Mouse (Mus musculus) forebrain, embryonic 15.5 days (tissue): Measurements from ENCODE around the gene Tyw1. TPM values are rescaled to one million over a fixed set of nuclear protein-coding genes. Genes with fewer than 3 reads are reported as not detected.

ENCODE experiments used
- ATAC-seq: fragments of 200-750 bp; cut with Nextera tagmentation; replicated peaks from 2 replicates; pipeline ENCODE4 v1.8.0; 2017; ENCODE audit warnings: mild to moderate bottlenecking, moderate TSS enrichment, moderate library complexity
- H3K27ac ChIP-seq: fragments of 300-500 bp; sonication (generic); replicated peaks from 2 replicates; pipeline ENCODE4 v1.5.1; 2015; ENCODE audit warnings: mild to moderate bottlenecking, inconsistent platforms
- H3K27me3 ChIP-seq: fragments of 300-500 bp; sonication (generic); 2 replicates; pipeline ENCODE4 v1.6.1; 2015; ENCODE audit warnings: inconsistent platforms
- H3K36me3 ChIP-seq: fragments of 300-500 bp; sonication (generic); 2 replicates; pipeline ENCODE4 v1.6.1; 2015; ENCODE audit warnings: mild to moderate bottlenecking, inconsistent platforms
- H3K4me1 ChIP-seq: fragments of 300-500 bp; sonication (generic); 2 replicates; pipeline ENCODE4 v1.6.1; 2015; ENCODE audit warnings: inconsistent platforms
- H3K4me2 ChIP-seq: fragments of 300-500 bp; sonication (generic); replicated peaks from 2 replicates; pipeline ENCODE4 v1.6.1; 2015; ENCODE audit warnings: mild to moderate bottlenecking, inconsistent platforms
- H3K4me3 ChIP-seq: fragments of 300-500 bp; sonication (generic); 2 replicates; pipeline ENCODE4 v1.5.1; 2015; ENCODE audit warnings: mild to moderate bottlenecking, inconsistent platforms
- H3K9ac ChIP-seq: fragments of 300-500 bp; sonication (generic); replicated peaks from 2 replicates; pipeline ENCODE4 v1.6.1; 2015; ENCODE audit warnings: mild to moderate bottlenecking, inconsistent platforms
- H3K9me3 ChIP-seq: fragments of 300-500 bp; sonication (generic); 2 replicates; pipeline ENCODE4 v1.6.1; 2016; ENCODE audit warnings: inconsistent platforms
- WGBS: fragments of 180-500 bp; shearing (Covaris S2); methylation state at CpG from one replicate; pipeline ENCODE4 v1.1.7; 2015; ENCODE audit warnings: mixed read lengths; 5-methylcytosine and 5-hydroxymethylcytosine counted together
- polyA plus RNA-seq: library from polyadenylated mRNA; unstranded; fragments of >200 nt; fragmentation: Nextera tagmentation; extraction: Ambion mirVana; gene quantifications from 2 replicates; pipeline ENCODE4 v1.2.1, GENCODE M21; 2015

The Tyw1 gene
- polyA plus RNA-seq, 1 experiment from 2014 or later: 24.8 TPM

DNA sequence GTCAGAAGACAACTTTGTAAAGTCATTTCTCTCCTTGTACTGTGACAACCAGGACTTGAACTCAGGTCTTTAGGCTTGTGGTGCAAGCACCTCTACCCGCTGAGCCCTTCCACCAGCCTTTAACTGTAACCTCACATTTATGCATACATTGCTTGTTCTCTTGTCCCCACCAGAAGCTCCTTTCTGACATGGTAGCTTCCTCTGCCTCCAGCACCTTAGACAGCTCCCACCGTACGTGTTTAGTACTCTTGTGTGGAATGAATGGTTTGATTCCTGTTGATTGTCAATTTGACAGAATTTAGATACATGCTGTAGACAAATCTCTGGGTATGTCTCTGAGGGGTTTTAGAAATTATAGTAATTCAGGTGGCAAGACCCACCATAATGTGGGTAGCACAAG, 108.4 kb downstream of the Tyw1 start:
- no peak overlapping the region for H3K27ac ChIP-seq

DNA sequence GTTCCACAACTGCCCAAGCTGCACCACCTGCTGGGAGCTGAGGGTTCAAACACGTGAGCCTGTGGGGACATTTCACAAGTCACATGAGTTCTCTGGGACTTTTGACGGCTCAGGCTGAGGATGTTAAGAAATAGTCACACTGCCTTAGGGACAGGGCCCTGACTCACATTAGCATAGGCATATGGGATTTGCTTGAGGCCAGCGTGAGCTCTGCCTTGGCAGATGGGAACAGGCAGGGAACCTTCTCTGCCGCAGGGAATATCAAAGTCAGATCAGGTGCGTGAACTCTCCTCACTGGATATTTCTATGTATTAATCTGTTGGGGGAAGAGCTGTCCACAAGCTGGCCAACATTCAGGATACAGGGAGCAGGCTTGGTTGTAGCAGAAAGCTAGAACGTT, 112.8 kb downstream of the Tyw1 start:
- Histone ChIP-seq H3K27ac (no peak overlapping the region), H3K9me3 (no peaks in the 10 kb centered on the region), H3K36me3 (no peaks in the 10 kb centered on the region), H3K4me1 (no peaks in the 10 kb centered on the region), H3K9ac (no peak overlapping the region), H3K4me3 (no peak overlapping the region), H3K4me2 (no peak overlapping the region), H3K27me3 (no peaks in the 10 kb centered on the region)
- ATAC-seq: no peak
- WGBS: 83% methylated on average over 6 of the region's 6 CpGs

More for the DNA sequence above, 108.4 kb downstream of the Tyw1 start:
- WGBS: 68% methylated on average over 3 of the region's 3 CpGs
- Histone ChIP-seq H3K4me2 (no peak overlapping the region), H3K36me3 (no peaks in the 10 kb centered on the region), H3K4me3 (no peak overlapping the region), H3K27me3 (no peaks in the 10 kb centered on the region), H3K9me3 (no peaks in the 10 kb centered on the region), H3K4me1 (no peaks in the 10 kb centered on the region), H3K9ac (no peak overlapping the region)
- no peak for ATAC-seq

- ATAC-seq: no peak
- no peaks in the 10 kb centered on the region for H3K36me3 ChIP-seq
- 63% methylated on average over 11 of the region's 11 CpGs for WGBS
- H3K27me3 ChIP-seq: no peaks in the 10 kb centered on the region
- no peak within 1 kb of the TSS for H3K27ac ChIP-seq
- H3K9ac ChIP-seq: no peak within 1 kb of the TSS
- no peaks in the 10 kb centered on the region for H3K9me3 ChIP-seq
- no peak within 1 kb of the TSS for H3K4me3 ChIP-seq
- H3K4me1 ChIP-seq: no peaks in the 10 kb centered on the region
- no peak within 1 kb of the TSS for H3K4me2 ChIP-seq
Observed at GRCm38 (mm10) chr5:130369237-130369636, 113.8 kb downstream of the Tyw1 start, which contains the start of gene Caln1. Gene Caln1 (plus strand): TSS chr5:130369455.

DNA sequence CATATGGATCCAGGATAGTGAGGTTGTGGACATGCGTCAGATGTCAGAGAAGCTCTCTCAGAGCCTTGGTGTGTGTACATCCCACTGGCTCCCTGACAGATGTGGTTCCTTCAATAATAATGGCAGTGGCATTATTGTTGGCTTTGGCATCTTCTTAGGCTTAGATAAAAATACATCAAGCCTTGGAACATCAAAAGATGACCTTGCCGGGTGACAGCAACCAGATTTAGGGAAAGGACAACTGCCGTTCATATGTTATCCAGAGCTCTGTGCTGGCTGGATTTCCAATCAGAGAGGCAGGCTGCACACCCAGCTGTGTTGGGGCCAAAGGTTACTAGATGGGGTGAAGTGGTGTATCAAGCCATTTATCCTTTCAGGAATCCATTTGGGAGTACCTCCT, 120.0 kb downstream of the Tyw1 start:
- H3K27me3 ChIP-seq: no peaks in the 10 kb centered on the region
- no peak overlapping the region for H3K4me3 ChIP-seq
- H3K27ac ChIP-seq: no peak overlapping the region
- H3K4me1 ChIP-seq: no peaks in the 10 kb centered on the region
- no peak for ATAC-seq
- no peaks in the 10 kb centered on the region for H3K9me3 ChIP-seq
- H3K36me3 ChIP-seq: no peaks in the 10 kb centered on the region
- 98% methylated on average over 3 of the region's 3 CpGs for WGBS
- no peak overlapping the region for H3K4me2 ChIP-seq
- H3K9ac ChIP-seq: no peak overlapping the region

DNA sequence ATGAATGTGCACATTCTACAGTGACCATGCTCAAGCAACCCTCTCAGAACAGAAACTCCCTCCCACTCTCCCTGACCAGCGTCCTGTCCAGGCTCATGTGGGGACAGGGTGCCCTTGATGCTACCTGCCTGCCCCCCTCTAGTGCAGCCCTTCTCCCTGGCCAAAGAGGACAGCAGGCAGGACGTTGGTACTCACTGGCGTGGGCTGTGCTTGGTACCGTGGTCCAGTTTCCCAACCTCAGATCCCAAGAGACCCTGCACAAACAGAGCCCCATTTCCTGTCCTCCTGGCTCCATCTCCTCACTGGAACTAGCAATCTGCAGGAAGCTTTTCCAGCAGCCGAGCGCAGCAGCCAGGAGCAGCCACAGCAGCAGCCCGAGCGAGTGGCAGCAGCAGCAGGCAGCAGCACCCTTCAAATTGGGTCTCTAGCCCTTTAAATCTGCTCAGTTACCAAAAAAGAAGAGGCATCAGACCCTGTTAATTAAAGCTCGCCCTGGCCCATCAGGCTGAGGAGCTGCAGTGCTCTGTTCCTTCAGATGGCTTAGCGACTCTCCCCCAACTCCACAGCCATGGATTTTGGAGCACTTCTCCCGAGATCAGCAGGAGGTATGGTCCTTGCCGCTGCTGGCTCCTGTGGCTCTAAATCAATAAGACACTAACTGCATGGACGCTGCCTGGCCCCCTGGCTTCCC, 128.9 kb downstream of the Tyw1 start, which contains the start of gene A330070K13Rik:
Gene A330070K13Rik, minus strand, starts transcription at position 410 of the 691 bp plus-strand sequence.
- H3K27me3 ChIP-seq: no peaks in the 10 kb centered on the region
- peak within 1 kb of the TSS; percentile 25 for H3K4me2 ChIP-seq
- WGBS: 10% methylated on average over 13 of the region's 13 CpGs
- H3K9ac ChIP-seq: no peak within 1 kb of the TSS
- no peaks in the 10 kb centered on the region for H3K36me3 ChIP-seq
- no peak within 1 kb of the TSS for H3K4me3 ChIP-seq
- no peak within 1 kb of the TSS for H3K27ac ChIP-seq
- no peaks in the 10 kb centered on the region for H3K4me1 ChIP-seq
- ATAC-seq: no peak
- no peaks in the 10 kb centered on the region for H3K9me3 ChIP-seq

- no peaks in the 10 kb centered on the region for H3K27me3 ChIP-seq
- WGBS: 64% methylated on average over 7 of the region's 7 CpGs
Observed at GRCm38 (mm10) chr5:130386418-130386817, 131.0 kb downstream of the Tyw1 start.

More at GRCm38 (mm10) chr5:130386418-130386817, 131.0 kb downstream of the Tyw1 start:
- no peak overlapping the region for H3K27ac ChIP-seq
- H3K4me2 ChIP-seq: no peak overlapping the region
- no peaks in the 10 kb centered on the region for H3K9me3 ChIP-seq
- ATAC-seq: no peak
- H3K36me3 ChIP-seq: no peaks in the 10 kb centered on the region
- no peak overlapping the region for H3K4me3 ChIP-seq
- no peaks in the 10 kb centered on the region for H3K4me1 ChIP-seq
- no peak overlapping the region for H3K9ac ChIP-seq

Other genes starting within 250 kb of the Tyw1 start
- gene Asl, start 226.4 kb upstream of the Tyw1 start, polyA plus RNA-seq: 23.1 and 29.5 TPM in 2 replicates
- 72.9 and 82.8 TPM in 2 replicates for gene Crcp, start 226.3 kb upstream of the Tyw1 start, polyA plus RNA-seq
- 57.5 and 57.7 TPM in 2 replicates for gene Tpst1, start 182.3 kb upstream of the Tyw1 start, polyA plus RNA-seq
- gene Kctd7, start 110.8 kb upstream of the Tyw1 start, polyA plus RNA-seq: 13.5 TPM in 2 replicates
- 40.2 and 41.3 TPM in 2 replicates for gene Rabgef1, start 83.8 kb upstream of the Tyw1 start, polyA plus RNA-seq
- gene Tmem248, start 38.5 kb upstream of the Tyw1 start, polyA plus RNA-seq: 23.0 and 24.1 TPM in 2 replicates
- gene Sbds, start 89 bp upstream of the Tyw1 start, polyA plus RNA-seq: 60.0 and 64.3 TPM in 2 replicates
- gene Caln1, start 113.8 kb downstream of the Tyw1 start, polyA plus RNA-seq: 17.5 and 17.6 TPM in 2 replicates
- gene A330070K13Rik, start 129.0 kb downstream of the Tyw1 start, polyA plus RNA-seq: not detected in 2 replicates